Mouse (Mus musculus): ENCODE results near the gene Mark3. TPM values are rescaled to one million over a fixed set of nuclear protein-coding genes. Genes with fewer than 3 reads are reported as not detected.

Mark3 gene
- total RNA-seq, 2 experiments from 2014 or later, result 108 to 110 TPM

DNA sequence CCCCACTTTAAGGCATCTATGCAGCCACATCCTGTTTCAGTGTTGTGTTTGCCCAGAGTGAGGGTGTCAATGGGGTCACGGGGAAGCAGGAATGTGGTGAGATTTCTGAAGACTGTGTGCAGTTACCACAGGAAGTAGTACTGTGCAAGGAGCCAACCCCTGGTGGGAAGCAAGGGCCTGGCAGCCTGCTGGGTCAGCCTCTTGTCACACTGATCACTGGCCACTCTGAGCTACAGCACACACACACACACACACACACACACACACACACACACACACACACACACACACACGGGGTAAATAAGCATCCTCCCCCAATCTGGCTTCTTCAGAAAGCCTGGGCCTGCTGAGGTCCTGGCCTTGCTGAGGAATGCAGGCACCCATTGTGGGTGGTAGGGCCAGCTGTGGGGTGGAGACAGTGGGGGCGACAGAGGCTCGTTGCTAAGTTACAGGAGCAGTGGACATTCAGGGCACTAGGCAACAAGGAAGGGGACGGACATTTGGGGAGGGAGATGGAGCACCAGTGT lies 117.1 kb downstream of the Mark3 start:
- peak overlapping the region; percentile 94 for H3K27ac ChIP-seq
- no peak overlapping the region for H3K4me3 ChIP-seq
- DNase-seq (ENCODE audit: low spot score in 2 of 2), result no peak
- peak; percentile 24; the same call in 1 of the 2 replicates for TF ChIP-seq CTCF (conservative IDR thresholded peaks at IDR 0.05)

DNA sequence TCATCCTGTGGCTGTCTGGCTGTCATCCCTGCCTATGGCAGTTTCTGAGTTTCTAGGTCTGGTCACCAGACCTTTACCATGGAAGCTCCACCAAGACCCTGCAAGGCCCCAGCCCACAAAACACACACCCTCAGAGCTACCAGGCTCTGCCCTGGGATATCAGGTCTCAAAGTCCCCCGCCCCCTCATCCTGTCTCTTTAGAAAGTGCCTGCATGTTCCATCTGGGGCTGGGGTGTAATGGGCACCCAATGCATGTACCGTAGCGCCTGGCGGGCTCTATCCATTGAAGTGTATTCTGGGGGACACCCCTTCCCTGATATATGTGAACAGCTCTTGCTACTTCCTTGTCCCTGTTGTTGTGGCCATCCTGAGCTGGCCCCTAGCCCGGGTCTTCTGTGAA lies 118.6 kb downstream of the Mark3 start:
- no peak for DNase-seq (ENCODE audit: low spot score in 2 of 2)
- TF ChIP-seq CTCF (conservative IDR thresholded peaks at IDR 0.05), result no peak
- Histone ChIP-seq H3K27ac (peak overlapping the region; percentile 94), H3K4me3 (no peak overlapping the region)

DNA sequence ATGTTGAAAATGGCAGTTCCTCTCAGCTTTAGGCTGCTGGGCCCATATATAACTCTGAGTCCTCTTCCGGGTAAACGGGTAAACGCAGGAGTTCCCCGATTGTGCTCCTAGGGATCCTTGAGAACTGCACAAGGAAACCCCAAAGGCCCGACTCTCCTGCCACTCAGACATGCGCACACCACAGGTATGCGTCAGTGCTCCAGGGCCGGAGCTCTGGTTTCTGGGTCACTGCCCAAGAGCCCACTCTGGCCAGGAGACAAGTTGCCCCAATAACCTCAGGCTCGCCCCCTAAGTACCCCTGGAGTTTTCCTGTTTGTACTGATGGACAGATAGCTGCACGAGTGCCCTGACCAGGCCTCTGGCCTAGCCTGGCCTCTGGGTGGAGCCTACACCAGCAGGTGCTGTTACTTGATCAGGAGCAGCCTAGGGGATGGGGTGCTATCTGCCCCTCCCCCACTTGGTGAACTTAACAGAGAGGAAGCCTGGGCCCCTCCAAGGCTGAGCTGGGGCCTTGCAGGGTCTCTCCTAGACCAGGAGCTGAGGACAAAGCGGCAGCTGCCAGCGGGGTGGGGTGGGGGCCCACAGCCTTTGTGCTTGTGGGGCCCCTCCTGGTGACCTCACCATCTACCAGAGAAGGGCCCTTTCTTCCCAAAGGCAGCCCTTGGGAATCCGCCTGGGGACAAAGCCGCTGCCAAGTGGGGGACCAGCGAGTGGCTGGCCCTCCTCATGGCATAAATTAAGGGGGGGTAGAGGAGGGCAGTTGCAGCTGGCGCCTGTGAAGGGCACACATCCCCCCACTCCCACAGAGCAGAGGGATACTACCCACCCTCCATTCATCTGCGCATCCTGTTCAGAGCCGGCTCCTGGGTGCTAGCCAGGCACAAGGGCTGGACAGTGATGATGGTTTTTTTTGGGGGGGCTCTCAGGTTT lies 119.3 kb downstream of the Mark3 start:
- no peak for TF ChIP-seq CTCF (conservative IDR thresholded peaks at IDR 0.05)
- peak; percentile 76 to 88 for DNase-seq (ENCODE audit: low spot score in 2 of 2)

DNA sequence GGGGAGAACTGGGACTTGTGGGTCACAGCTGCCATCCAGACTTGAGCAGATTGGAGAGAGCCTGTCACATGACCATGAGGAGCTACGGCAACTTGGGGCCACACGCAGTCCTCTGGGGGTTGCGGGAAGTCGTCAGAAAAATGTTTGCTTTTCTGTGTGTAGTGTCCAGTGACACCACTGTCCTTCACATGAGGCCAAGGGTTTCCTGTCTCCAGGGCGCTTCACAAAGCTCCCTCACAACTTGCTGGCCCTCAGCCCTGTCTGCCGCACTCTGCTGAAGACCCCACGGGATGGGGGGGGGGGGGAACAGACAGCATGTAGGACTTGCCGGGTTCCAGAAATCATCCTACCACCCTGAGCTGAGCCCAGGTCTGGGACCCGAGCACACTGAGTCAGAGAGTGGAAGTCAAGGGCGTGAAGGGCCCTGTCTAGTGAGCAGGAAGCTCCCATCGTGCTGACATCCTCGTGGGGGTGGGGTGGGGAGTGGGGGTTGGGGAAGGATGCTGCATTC lies 120.0 kb downstream of the Mark3 start:
- no peak for TF ChIP-seq CTCF (conservative IDR thresholded peaks at IDR 0.05)
- Histone ChIP-seq H3K27ac (peak overlapping the region; percentile 94), H3K4me3 (no peak overlapping the region; the same call in 1 of the 2 replicates)
- no peak for DNase-seq (ENCODE audit: low spot score in 2 of 2)

More for the DNA sequence above, 119.3 kb downstream of the Mark3 start:
- Histone ChIP-seq H3K4me3 (no peak overlapping the region; the same call in 1 of the 2 replicates), H3K27ac (peak overlapping the region; percentile 94)

DNA sequence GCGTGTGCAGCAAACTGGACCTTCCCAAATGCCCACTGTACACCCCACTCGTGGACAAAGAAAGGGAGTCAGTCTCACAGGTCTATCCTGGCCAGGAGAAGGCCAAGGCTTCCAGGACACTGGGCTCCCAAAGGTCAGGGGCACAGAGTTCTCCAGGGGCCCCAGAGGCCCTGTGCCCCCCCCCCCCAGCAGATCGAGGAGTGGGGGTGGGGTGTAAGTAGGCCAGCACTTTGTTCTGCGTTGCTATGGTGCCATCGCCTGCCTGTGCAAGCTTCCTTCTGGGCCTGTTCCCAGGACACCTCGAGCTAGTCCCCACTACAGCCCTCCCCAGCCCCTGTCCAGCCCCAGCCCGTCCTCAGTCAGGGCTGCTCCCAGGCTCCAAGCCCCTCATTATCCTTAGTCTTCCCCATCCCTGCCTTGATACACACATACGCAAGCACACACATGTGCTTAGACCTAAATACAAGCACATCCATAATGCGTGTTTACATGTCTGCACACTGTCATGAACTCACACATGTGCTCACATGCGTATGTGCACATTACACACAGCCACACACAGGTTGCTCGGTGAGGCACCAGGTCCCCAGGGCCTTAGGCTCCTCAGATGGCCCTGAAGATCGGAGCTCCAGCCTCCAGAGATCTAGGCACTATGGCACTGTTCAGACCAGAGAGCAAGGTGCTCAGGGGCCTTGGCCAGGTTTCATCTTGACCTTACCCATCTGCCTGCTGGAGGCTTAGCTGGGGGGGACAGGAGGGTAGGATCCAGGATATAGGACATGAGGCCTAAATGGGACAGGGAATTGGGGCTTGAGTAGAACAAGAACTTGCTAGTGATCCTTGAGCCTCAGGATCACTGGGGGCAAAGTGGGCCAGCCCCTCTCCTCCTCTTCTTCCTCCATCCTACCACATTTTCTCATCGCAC lies 120.8 kb downstream of the Mark3 start:
- no peak for TF ChIP-seq CTCF (conservative IDR thresholded peaks at IDR 0.05)
- H3K27ac ChIP-seq, result peak overlapping the region; percentile 94
- H3K4me3 ChIP-seq, result no peak overlapping the region; the same call in 1 of the 2 replicates
- DNase-seq (ENCODE audit: low spot score in 2 of 2), result peak; percentile 62 to 72

DNA sequence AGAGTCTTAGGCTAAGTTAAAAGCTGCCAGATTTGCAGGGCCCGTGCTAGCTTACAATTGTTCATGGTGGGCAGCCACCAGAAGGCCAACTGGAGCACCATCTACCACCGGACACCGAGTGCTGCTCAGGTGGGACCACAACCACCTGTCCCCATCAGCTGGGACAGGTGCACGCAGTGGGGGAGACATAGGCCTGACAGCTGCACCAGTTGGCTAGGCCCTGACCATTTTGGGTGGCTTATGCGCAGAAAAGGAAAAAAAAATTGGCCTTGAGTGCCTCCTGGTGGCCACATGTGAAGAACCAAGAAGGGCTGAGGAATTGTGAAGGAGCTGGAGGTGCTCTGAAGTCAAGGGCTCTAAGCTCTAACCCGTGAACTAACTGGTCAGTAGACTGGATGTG lies 121.9 kb downstream of the Mark3 start:
- DNase-seq (ENCODE audit: low spot score in 2 of 2), result peak; percentile 74 to 76
- peak; percentile 90 for TF ChIP-seq CTCF (conservative IDR thresholded peaks at IDR 0.05)
- H3K4me3 ChIP-seq, result no peak overlapping the region
- peak overlapping the region; percentile 94 for H3K27ac ChIP-seq

DNA sequence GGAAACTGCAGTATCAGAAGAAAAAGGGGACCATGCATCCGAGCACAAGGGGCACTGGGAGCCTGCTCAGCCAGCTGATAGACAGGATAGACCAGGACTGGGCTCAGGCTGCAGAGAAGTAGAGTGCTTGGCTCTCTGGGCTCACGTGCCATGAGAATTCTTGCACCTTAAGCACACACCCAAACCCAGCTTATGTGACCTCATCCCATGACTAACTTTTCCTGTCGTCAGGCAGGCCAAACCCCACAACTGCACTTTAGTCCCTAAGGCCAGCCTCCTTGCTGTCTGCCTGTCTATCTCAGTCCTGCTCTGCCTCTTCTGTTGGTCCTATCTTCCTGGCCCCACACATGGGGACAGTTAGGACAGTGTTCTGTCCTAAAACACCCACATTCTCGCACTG lies 123.4 kb downstream of the Mark3 start:
- no peak for DNase-seq (ENCODE audit: low spot score in 2 of 2)
- Histone ChIP-seq H3K4me3 (no peak overlapping the region), H3K27ac (no peak overlapping the region)
- no peak for TF ChIP-seq CTCF (conservative IDR thresholded peaks at IDR 0.05)

DNA sequence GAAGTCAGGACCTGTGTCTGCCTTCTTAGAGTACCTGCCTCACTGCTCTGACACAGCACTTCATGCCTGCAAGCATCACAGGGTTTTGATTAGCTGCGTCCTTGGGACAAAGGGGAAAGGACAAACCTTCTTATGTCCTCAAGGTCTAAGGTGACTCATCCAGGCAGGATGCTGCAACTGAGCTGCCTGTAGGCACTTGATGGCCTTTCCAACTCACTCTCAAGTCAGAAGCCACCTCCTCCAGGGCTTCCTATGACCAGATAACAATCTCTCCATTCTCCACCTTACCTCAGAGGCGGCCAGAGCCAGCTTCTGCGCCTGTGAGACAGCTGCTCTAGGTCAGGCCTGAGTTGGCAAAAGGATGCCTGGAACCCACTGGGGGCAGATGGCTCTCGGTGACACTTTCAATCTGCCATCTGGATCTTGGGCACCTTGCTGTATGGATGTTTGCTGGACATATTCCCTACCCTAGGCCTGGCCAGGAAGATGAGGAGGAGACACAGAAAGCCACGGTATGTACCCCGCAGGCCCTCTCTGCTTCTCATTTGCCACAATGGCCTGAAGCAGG lies 124.1 kb downstream of the Mark3 start:
- TF ChIP-seq CTCF (conservative IDR thresholded peaks at IDR 0.05), result no peak
- H3K27ac ChIP-seq, result no peak overlapping the region
- DNase-seq (ENCODE audit: low spot score in 2 of 2), result no peak

DNA sequence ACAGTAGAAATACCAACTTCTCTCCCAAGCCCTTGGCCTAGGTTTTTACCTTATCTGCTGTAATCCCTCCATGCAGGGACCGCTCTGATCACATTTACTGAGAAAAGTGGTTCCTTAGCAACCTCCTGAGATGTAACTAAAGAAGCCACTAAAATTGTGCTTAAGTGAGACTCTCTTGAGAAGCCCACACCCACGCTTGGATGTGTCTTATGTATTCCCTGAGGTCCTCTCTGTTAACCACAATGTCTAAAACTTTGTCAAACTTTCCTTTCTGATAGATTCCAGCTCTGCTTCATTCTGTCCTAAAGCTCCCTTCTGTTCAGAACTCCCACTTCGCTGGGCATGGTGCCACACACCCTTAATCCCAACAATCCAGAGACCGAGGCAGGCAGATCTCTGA lies 125.2 kb downstream of the Mark3 start:
- no peak for TF ChIP-seq CTCF (conservative IDR thresholded peaks at IDR 0.05)
- H3K27ac ChIP-seq, result no peak overlapping the region
- DNase-seq (ENCODE audit: low spot score in 2 of 2), result no peak

More for the DNA sequence above, 124.1 kb downstream of the Mark3 start:
- H3K4me3 ChIP-seq, result no peak overlapping the region

DNA sequence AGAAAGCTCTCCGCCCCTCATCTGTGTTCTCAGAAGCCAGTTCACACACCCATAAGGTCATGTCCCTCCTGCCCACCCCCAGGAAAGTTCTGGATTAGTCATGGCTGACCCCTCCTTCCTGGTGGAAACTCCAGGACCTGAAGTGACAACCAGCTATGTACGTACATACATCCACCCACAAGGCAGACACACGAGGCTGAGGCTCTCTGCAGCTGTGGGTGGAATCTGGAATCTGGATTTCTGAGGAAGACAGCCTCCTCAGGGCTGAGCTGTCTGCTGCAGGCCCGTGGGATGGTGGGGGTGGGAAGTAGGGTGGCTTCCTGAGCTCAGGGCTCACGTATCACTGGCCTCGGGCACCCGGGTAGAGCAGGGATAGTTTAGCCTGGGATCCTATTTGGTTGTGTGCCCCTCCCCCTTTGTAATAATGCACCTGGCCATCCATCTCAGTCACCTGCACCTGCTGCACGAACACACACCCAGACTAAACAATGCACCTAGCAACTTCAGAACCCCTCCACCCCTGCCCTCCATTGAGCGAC lies 126.7 kb downstream of the Mark3 start:
- TF ChIP-seq CTCF (conservative IDR thresholded peaks at IDR 0.05), result no peak
- no peak overlapping the region for H3K27ac ChIP-seq
- DNase-seq (ENCODE audit: low spot score in 2 of 2), result no peak
- no peak overlapping the region for H3K4me3 ChIP-seq

More for the DNA sequence above, 125.2 kb downstream of the Mark3 start:
- H3K4me3 ChIP-seq, result no peak overlapping the region

DNA sequence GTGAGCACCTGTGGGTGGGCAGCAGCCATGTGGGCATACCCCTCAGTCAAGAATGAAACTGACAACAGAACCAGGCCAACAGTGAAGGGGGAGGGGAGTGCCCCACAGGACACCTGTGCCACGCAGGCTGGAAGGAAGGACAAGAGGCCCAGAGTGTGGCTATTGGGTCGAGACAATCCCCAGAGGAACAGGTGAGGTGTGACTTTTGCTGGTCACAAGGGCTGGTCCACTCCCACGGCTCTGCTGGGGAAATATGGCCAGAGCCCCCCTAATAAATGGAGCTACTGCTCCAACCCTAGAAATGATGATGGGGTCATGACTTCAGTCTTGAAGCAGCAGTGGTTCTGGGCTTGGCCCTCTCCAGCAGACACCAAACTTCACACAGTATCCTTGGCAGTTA lies 129.0 kb downstream of the Mark3 start:
- no peak for DNase-seq (ENCODE audit: low spot score in 2 of 2)
- TF ChIP-seq CTCF (conservative IDR thresholded peaks at IDR 0.05), result no peak
- Histone ChIP-seq H3K27ac (no peak overlapping the region), H3K4me3 (no peak overlapping the region)

DNA sequence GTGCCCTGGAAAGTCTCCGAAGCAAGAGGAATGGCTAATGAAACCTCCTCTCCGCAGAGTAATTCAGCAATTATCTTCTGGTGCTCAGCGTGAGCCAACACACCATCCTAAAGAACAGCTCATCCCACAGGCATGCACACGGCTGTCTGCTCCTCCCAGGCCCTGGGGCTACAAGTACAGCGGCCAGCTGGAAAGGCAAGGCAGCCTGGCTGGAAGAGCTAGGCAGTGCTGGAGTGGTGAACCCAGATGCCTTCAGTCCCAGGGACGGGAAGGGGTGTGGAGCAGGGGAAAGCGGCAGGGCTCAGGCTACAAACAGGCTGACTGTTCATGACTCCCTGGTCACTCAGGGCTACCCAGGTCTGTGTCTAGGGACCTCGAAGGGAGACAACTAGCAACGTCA lies 130.3 kb downstream of the Mark3 start:
- no peak for TF ChIP-seq CTCF (conservative IDR thresholded peaks at IDR 0.05)
- H3K4me3 ChIP-seq, result no peak overlapping the region
- peak overlapping the region; percentile 76 for H3K27ac ChIP-seq
- DNase-seq (ENCODE audit: low spot score in 2 of 2), result no peak
